Mouse (Mus musculus) embryonic fibroblast, embryonic 13.5 days (primary cell): ENCODE results near the gene Nat14. TPM values are rescaled to one million over a fixed set of nuclear protein-coding genes. Genes with fewer than 3 reads are reported as not detected.

ENCODE experiments used
- H3K27ac ChIP-seq: 2 replicates; pipeline ENCODE4 v1.5.1; 2012; ENCODE audit warnings: low read length, control low read depth, inconsistent platforms; ENCODE audit not compliant: insufficient read depth
- H3K4me1 ChIP-seq: 2 replicates; pipeline ENCODE4 v1.6.1; 2011; ENCODE audit warnings: low read length; ENCODE audit not compliant: control insufficient read depth, insufficient read depth
- H3K4me3 ChIP-seq: 2 replicates; pipeline ENCODE4 v1.5.1; 2011; ENCODE audit warnings: mild to moderate bottlenecking, control low read depth, low read length; ENCODE audit not compliant: insufficient read depth
- CTCF ChIP-seq: IDR thresholded peaks from 2 replicates; pipeline ENCODE4 v1.5.1; 2011; ENCODE audit warnings: mild to moderate bottlenecking, control low read depth, low read length, moderate library complexity, borderline replicate concordance; ENCODE audit not compliant: insufficient read depth
- POLR2A ChIP-seq: IDR thresholded peaks from 2 replicates; pipeline ENCODE4 v1.6.1; 2011; ENCODE audit warnings: low read depth, mild to moderate bottlenecking, control low read depth, low read length, moderate library complexity
- polyA plus RNA-seq: library from polyadenylated mRNA; stranded (reverse); fragments of >200 nt; gene quantifications from 2 replicates; pipeline ENCODE4 v1.2.4, GENCODE M21; 2011; ENCODE audit warnings: low read depth; ENCODE audit not compliant: missing spikeins, insufficient read length

Gene Nat14
- polyA plus RNA-seq, 1 experiment: 4.7 TPM

GRCm38 (mm10) chr7:4925441-4926381 lies 3.9 kb downstream of the Nat14 start, which contains the start of gene Ssc5d:
Gene Ssc5d, plus strand, starts transcription at chr7:4925785.
- peak within 1 kb of the TSS; percentile 97 for H3K27ac ChIP-seq
- H3K4me3 ChIP-seq: no peak within 1 kb of the TSS
- peaks cover 18% of the 10 kb centered on the region; the same call in 1 of the 2 replicates for H3K4me1 ChIP-seq
- TF ChIP-seq POLR2A (peak; percentile 57), CTCF (no peak)

GRCm38 (mm10) chr7:4926849-4927248 lies 5.0 kb downstream of the Nat14 start:
- no peak overlapping the region for H3K27ac ChIP-seq

GRCm38 (mm10) chr7:4927711-4928110 lies 5.9 kb downstream of the Nat14 start:
- TF ChIP-seq CTCF (no peak), POLR2A (no peak)
- Histone ChIP-seq H3K27ac (no peak overlapping the region), H3K4me1 (peaks cover 18% of the 10 kb centered on the region; the same call in 1 of the 2 replicates), H3K4me3 (no peak overlapping the region)

More at GRCm38 (mm10) chr7:4926849-4927248, 5.0 kb downstream of the Nat14 start:
- TF ChIP-seq CTCF: no peak
- TF ChIP-seq POLR2A: no peak
- Histone ChIP-seq H3K4me3 (no peak overlapping the region), H3K4me1 (peaks cover 18% of the 10 kb centered on the region; the same call in 1 of the 2 replicates)

DNA sequence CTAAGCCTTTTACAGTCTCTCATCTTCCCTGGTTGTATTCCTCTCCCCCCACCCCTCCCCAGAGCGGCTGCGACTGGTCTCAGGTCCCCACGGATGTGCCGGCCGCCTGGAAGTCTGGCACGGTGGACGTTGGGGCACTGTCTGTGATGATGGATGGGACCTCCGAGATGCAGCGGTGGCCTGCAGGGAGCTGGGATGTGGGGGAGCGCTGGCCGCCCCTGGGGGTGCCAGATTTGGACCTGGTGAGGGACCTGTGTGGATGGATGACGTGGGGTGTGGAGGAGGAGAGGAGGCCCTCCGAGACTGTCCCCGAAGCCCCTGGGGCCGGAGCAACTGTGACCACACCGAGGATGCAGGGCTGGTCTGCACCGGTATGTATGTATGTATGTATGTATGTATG lies 6.5 kb downstream of the Nat14 start:
- peaks cover 14% of the 10 kb centered on the region; the same call in 1 of the 2 replicates for H3K4me1 ChIP-seq
- TF ChIP-seq CTCF (no peak), POLR2A (no peak)
- H3K27ac ChIP-seq: no peak overlapping the region
- no peak overlapping the region for H3K4me3 ChIP-seq

DNA sequence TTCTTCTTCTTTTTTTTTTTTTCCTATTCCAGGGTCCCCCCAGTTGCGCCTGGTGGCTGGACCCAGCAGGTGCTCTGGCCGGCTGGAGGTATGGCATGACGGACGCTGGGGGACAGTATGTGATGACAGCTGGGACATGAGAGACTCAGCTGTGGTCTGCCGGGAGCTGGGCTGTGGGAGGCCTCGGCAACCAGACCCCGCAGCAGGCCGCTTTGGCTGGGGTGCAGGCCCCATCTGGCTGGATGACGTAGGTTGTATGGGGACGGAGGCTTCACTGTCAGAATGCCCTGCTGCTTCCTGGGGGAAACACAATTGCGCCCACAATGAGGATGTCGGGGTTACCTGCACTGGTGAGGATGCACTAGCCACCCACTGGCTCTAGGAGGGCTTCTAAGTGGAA lies 11.3 kb downstream of the Nat14 start:
- Histone ChIP-seq H3K4me3 (no peak overlapping the region), H3K4me1 (no peaks in the 10 kb centered on the region), H3K27ac (no peak overlapping the region)
- no peak for TF ChIP-seq CTCF

DNA sequence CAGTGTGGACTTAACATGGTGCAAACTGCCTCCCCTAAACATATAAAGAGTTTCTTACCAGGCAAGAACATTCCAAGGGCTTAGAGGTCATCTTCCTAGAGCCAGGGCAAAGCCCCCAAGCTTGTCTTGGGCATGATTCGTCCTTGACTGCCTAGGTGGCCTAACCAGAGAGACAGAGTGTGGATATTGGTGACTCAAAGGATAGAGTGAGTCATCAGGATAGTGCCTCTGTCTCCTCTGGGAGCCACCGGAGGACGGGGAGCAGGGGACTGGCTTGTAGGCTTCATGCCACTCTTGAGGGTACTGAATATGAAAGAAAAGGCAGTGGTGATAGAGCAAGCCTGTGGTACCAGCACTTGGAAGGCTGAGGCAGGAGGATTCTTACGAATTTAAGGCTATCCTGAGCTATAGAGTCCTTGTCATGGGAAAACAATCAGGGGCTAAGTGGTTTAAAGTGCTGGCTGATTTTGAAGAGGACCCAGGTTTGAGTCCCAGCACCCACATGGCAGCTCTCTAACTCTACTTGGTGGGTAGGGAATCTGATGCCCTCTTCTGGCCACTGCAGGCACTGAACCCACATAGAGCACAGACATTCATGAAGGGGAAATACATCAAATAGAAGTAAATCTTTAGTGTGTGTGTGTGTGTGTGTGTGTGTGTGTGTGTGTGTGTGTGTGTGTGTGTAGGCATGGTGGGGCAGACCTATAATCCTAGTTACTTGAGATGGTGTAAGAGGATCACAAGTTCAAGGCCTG lies 12.5 kb downstream of the Nat14 start:
- H3K4me1 ChIP-seq: no peaks in the 10 kb centered on the region
- no peak overlapping the region for H3K27ac ChIP-seq
- H3K4me3 ChIP-seq: no peak overlapping the region
- TF ChIP-seq CTCF (no peak), POLR2A (no peak)

- H3K4me3 ChIP-seq: no peak overlapping the region
- no peak overlapping the region for H3K27ac ChIP-seq
- TF ChIP-seq CTCF (no peak), POLR2A (no peak)
- H3K4me1 ChIP-seq: no peaks in the 10 kb centered on the region
Measured at GRCm38 (mm10) chr7:4936832-4937231, 15.0 kb downstream of the Nat14 start.

- Histone ChIP-seq H3K27ac (no peak overlapping the region), H3K4me1 (no peaks in the 10 kb centered on the region), H3K4me3 (no peak overlapping the region)
- no peak for TF ChIP-seq CTCF
- no peak for TF ChIP-seq POLR2A
Measured at GRCm38 (mm10) chr7:4937392-4937791, 15.6 kb downstream of the Nat14 start.

- Histone ChIP-seq H3K4me1 (no peaks in the 10 kb centered on the region), H3K4me3 (no peak overlapping the region), H3K27ac (no peak overlapping the region)
- TF ChIP-seq POLR2A (no peak), CTCF (peak; percentile 82)
Measured at GRCm38 (mm10) chr7:4938456-4938855, 16.6 kb downstream of the Nat14 start.
